16 mouse cellular contexts compared by ENCODE assay signal in genomic region chr2:90753565-90753964, GRCm38 (mm10). TPM values are rescaled to one million over a fixed set of nuclear protein-coding genes. Genes with fewer than 3 reads are reported as not detected.
"Had no signal": no experiment of that assay in that cellular context is flagged by ENCODE, and none has a peak within 500 bp of the region (broad histone marks: within the 10 kb centered on the region; RNA-seq: fewer than 3 reads in every experiment).

No protein-coding gene starts in this region.

- DNase-seq: retina, postnatal 1 day; right cerebral cortex, adult 18-20 months; right cerebral cortex, postnatal 14 days; right cerebral cortex, postnatal 25 days; right cerebral cortex, postnatal 4 days; spleen, adult 18-20 months; thymus, adult 18-20 months; thymus, adult 2 months; thymus, postnatal 14 days; thymus, postnatal 25 days; thymus, postnatal 36 days; thymus, postnatal 4 days had no signal

- H3K4me1 ChIP-seq: stomach, embryonic 15.5 days had no signal

- H3K9me3 ChIP-seq: neural tube, embryonic 13.5 days; neural tube, embryonic 15.5 days; stomach, embryonic 15.5 days had no signal

- H3K4me2 ChIP-seq: neural tube, embryonic 13.5 days; neural tube, embryonic 15.5 days; stomach, embryonic 15.5 days had no signal

- H3K27me3 ChIP-seq: neural tube, embryonic 13.5 days; neural tube, embryonic 15.5 days; stomach, embryonic 15.5 days had no signal

- H3K4me3 ChIP-seq: neural tube, embryonic 13.5 days; neural tube, embryonic 15.5 days; stomach, embryonic 15.5 days had no signal

- H3K27ac ChIP-seq: neural tube, embryonic 13.5 days; neural tube, embryonic 15.5 days; stomach, embryonic 15.5 days had no signal

- H3K9ac ChIP-seq: neural tube, embryonic 13.5 days; neural tube, embryonic 15.5 days; stomach, embryonic 15.5 days had no signal

RNA-seq across cellular contexts. Expression of gene Agbl2, which starts 29.0 kb away (rescaled TPM):
- total RNA-seq: neutrophil, adult 5-6 weeks had no signal
